Mouse (Mus musculus): ENCODE results near the gene Fam20b. TPM values are rescaled to one million over a fixed set of nuclear protein-coding genes. Genes with fewer than 3 reads are reported as not detected.

The Fam20b gene
- polyA plus RNA-seq, 1 experiment from 2014 or later, result 53.2 TPM

- CTCF ChIA-PET, result interaction anchor here (2.2 kb wide), 1 partner anchor 12 kb away, joined by 6 read pairs; no protein-coding TSS in a partner anchor
- TF ChIP-seq CTCF (IDR thresholded peaks at IDR 0.05), result no peak
- ATAC-seq (peak; percentile 87), DNase-seq (ENCODE audit: low read depth, low spot score) (peak; percentile 41)
- in situ Hi-C loops (cut with MboI; ENCODE audit: low pct_unique_long_range_greater_than_20kb), result loop anchor here (10.0 kb wide), 1 partner anchor 195 kb away; no protein-coding TSS in a partner anchor
- no peaks in the 10 kb centered on the region for H3K27me3 ChIP-seq
- POLR2A ChIA-PET, result interaction anchor here (0.5 kb wide), 1 partner anchor 68 kb away, joined by 3 read pairs; no protein-coding TSS in a partner anchor
Observed at GRCm38 (mm10) chr1:156639455-156639854, 79.4 kb downstream of the Fam20b start.

- H3K27me3 ChIP-seq, result no peaks in the 10 kb centered on the region
- ChIA-PET POLR2A (interaction anchor here (0.6 kb wide), 1 partner anchor 43 kb away, joined by 8 read pairs; no protein-coding TSS in a partner anchor), CTCF (interaction anchor here (1.0 to 1.2 kb wide), 3 partner anchors 12 to 96 kb away, joined by 3 read pairs; no protein-coding TSS in a partner anchor)
- no peak for TF ChIP-seq CTCF (IDR thresholded peaks at IDR 0.05)
- in situ Hi-C loops (cut with MboI; ENCODE audit: low pct_unique_long_range_greater_than_20kb), result loop anchor here (10.0 kb wide), 1 partner anchor 190 kb away; no protein-coding TSS in a partner anchor
- DNase-seq (ENCODE audit: low read depth, low spot score) (no peak), ATAC-seq (no peak)
Observed at GRCm38 (mm10) chr1:156635148-156635547, 83.7 kb downstream of the Fam20b start.

GRCm38 (mm10) chr1:156633095-156633494 is 85.8 kb downstream of the Fam20b start:
- POLR2A ChIA-PET, result no interaction called here
- ATAC-seq (peak; percentile 54), DNase-seq (ENCODE audit: low read depth, low spot score) (no peak)
- H3K27me3 ChIP-seq, result no peaks in the 10 kb centered on the region
- TF ChIP-seq CTCF (IDR thresholded peaks at IDR 0.05), result peak; percentile 74
- CTCF ChIA-PET, result interaction anchor here (1.3 kb wide), 1 partner anchor 8 kb away, joined by 3 read pairs; no protein-coding TSS in a partner anchor
- in situ Hi-C loops (cut with MboI; ENCODE audit: low pct_unique_long_range_greater_than_20kb), result loop anchor here (5.0 to 10.0 kb wide), 3 partner anchors 51 to 188 kb away; no protein-coding TSS in a partner anchor

GRCm38 (mm10) chr1:156630965-156631364 is 87.9 kb downstream of the Fam20b start:
- DNase-seq (ENCODE audit: low read depth, low spot score) (no peak), ATAC-seq (no peak)
- ChIA-PET CTCF (interaction anchor here (0.7 to 1.9 kb wide), 6 partner anchors 14 to 67 kb away, joined by 3 to 6 read pairs (median 3); no protein-coding TSS in a partner anchor), POLR2A (no interaction called here)
- TF ChIP-seq CTCF (IDR thresholded peaks at IDR 0.05), result peak; percentile 57
- no peaks in the 10 kb centered on the region for H3K27me3 ChIP-seq
- in situ Hi-C loops (cut with MboI; ENCODE audit: low pct_unique_long_range_greater_than_20kb), result loop anchor here (5.0 to 10.0 kb wide), 3 partner anchors 49 to 186 kb away; no protein-coding TSS in a partner anchor

- in situ Hi-C loops (cut with MboI; ENCODE audit: low pct_unique_long_range_greater_than_20kb), result loop anchor here (5.0 to 10.0 kb wide), 3 partner anchors 48 to 185 kb away; no protein-coding TSS in a partner anchor
- ATAC-seq, result no peak
- ChIA-PET POLR2A (no interaction called here), CTCF (no interaction called here)
- DNase-seq (ENCODE audit: low read depth, low spot score), result no peak
- H3K27me3 ChIP-seq, result no peaks in the 10 kb centered on the region
- no peak for TF ChIP-seq CTCF (IDR thresholded peaks at IDR 0.05)
Observed at GRCm38 (mm10) chr1:156629984-156630383, 88.9 kb downstream of the Fam20b start.

Other genes with a start within 250 kb of the Fam20b start
- 34.4 TPM for gene Soat1, start 244.8 kb downstream of the Fam20b start, polyA plus RNA-seq (2021)
- gene Gm10031, start 195.1 kb downstream of the Fam20b start, polyA plus RNA-seq (2021), result 27.7 TPM
- 21.7 TPM for gene Abl2, start 160.3 kb downstream of the Fam20b start, polyA plus RNA-seq (2021)
- 29.5 TPM for gene Tor3a, start 44.7 kb downstream of the Fam20b start, polyA plus RNA-seq (2021)
- gene Angptl1, start 119.5 kb upstream of the Fam20b start, polyA plus RNA-seq (2021), result 0.10 TPM
- 7.4 TPM for gene Ralgps2, start 220.5 kb upstream of the Fam20b start, polyA plus RNA-seq (2021)

Data from Patski (cell line).